Mouse (Mus musculus): ENCODE results near the gene Pou1f1.

Gene Pou1f1

GRCm38 (mm10) chr16:65564951-65565350, 44.6 kb downstream of the Pou1f1 start:
- DNase-seq (ENCODE audit: low spot score), result no peak

GRCm38 (mm10) chr16:65568853-65569252, 48.5 kb downstream of the Pou1f1 start:
- no peak for DNase-seq (ENCODE audit: low spot score)

GRCm38 (mm10) chr16:65577298-65578029, 57.2 kb downstream of the Pou1f1 start:
- no peak for DNase-seq (ENCODE audit: low spot score)
